Mouse (Mus musculus): ENCODE results near the gene Cdc34b. TPM values are rescaled to one million over a fixed set of nuclear protein-coding genes. Genes with fewer than 3 reads are reported as not detected.
"Not testable (repeated sequence)": the region's sequence is repeated elsewhere in the genome, so short reads cannot be mapped to it uniquely, and the experiment has no call there.

Cdc34b gene
- polyA plus RNA-seq (2012; rRNA removed), result 0.13 and 0.26 TPM in 2 replicates

- no peak for DNase-seq (ENCODE audit: extremely low spot score in 1 of 2, low spot score in 1 of 2)
Observed at GRCm38 (mm10) chr11:94741732-94742272, at the start of gene Cdc34b. Gene Cdc34b, plus strand, starts transcription at chr11:94741782.

GRCm38 (mm10) chr11:94692502-94692901 lies 49.1 kb upstream of the Cdc34b start:
- DNase-seq (ENCODE audit: extremely low spot score in 1 of 2, low spot score in 1 of 2), result not testable (repeated sequence)

GRCm38 (mm10) chr11:94695508-94695907 lies 46.1 kb upstream of the Cdc34b start:
- no peak for DNase-seq (ENCODE audit: extremely low spot score in 1 of 2, low spot score in 1 of 2)

GRCm38 (mm10) chr11:94697140-94697539 lies 44.4 kb upstream of the Cdc34b start:
- DNase-seq (ENCODE audit: extremely low spot score in 1 of 2, low spot score in 1 of 2), result no peak

- DNase-seq (ENCODE audit: extremely low spot score in 1 of 2, low spot score in 1 of 2), result no peak
Observed at GRCm38 (mm10) chr11:94697703-94698464, 43.7 kb upstream of the Cdc34b start.

- DNase-seq (ENCODE audit: extremely low spot score in 1 of 2, low spot score in 1 of 2), result no peak
Observed at GRCm38 (mm10) chr11:94699399-94699798, 42.2 kb upstream of the Cdc34b start.

GRCm38 (mm10) chr11:94701401-94702215 lies 40.0 kb upstream of the Cdc34b start:
- DNase-seq (ENCODE audit: extremely low spot score in 1 of 2, low spot score in 1 of 2), result no peak

GRCm38 (mm10) chr11:94702216-94702610 lies 39.4 kb upstream of the Cdc34b start:
- no peak for DNase-seq (ENCODE audit: extremely low spot score in 1 of 2, low spot score in 1 of 2)

GRCm38 (mm10) chr11:94704020-94704419 lies 37.6 kb upstream of the Cdc34b start:
- DNase-seq (ENCODE audit: extremely low spot score in 1 of 2, low spot score in 1 of 2), result no peak

GRCm38 (mm10) chr11:94704472-94704871 lies 37.1 kb upstream of the Cdc34b start, which contains the start of gene Gm11541:
Gene Gm11541, minus strand, starts transcription at chr11:94704499.
- DNase-seq (ENCODE audit: extremely low spot score in 1 of 2, low spot score in 1 of 2), result no peak

GRCm38 (mm10) chr11:94713246-94713860 lies 28.2 kb upstream of the Cdc34b start:
- DNase-seq (ENCODE audit: extremely low spot score in 1 of 2, low spot score in 1 of 2), result no peak

GRCm38 (mm10) chr11:94715622-94716021 lies 26.0 kb upstream of the Cdc34b start:
- peak in 1 of 2 experiments; percentile 54 for DNase-seq (ENCODE audit: extremely low spot score in 1 of 2, low spot score in 1 of 2)

- DNase-seq (ENCODE audit: extremely low spot score in 1 of 2, low spot score in 1 of 2), result peak in 1 of 2 experiments; percentile 19
Observed at GRCm38 (mm10) chr11:94716754-94717153, 24.8 kb upstream of the Cdc34b start.

- no peak for DNase-seq (ENCODE audit: extremely low spot score in 1 of 2, low spot score in 1 of 2)
Observed at GRCm38 (mm10) chr11:94717239-94717638, 24.3 kb upstream of the Cdc34b start.

- no peak for DNase-seq (ENCODE audit: extremely low spot score in 1 of 2, low spot score in 1 of 2)
Observed at GRCm38 (mm10) chr11:94718113-94718909, 23.3 kb upstream of the Cdc34b start.

GRCm38 (mm10) chr11:94719216-94719615 lies 22.4 kb upstream of the Cdc34b start:
- no peak for DNase-seq (ENCODE audit: extremely low spot score in 1 of 2, low spot score in 1 of 2)

- peak in 1 of 2 experiments; percentile 17 for DNase-seq (ENCODE audit: extremely low spot score in 1 of 2, low spot score in 1 of 2)
Observed at GRCm38 (mm10) chr11:94727306-94727705, 14.3 kb upstream of the Cdc34b start.

GRCm38 (mm10) chr11:94728545-94728944 lies 13.0 kb upstream of the Cdc34b start:
- DNase-seq (ENCODE audit: extremely low spot score in 1 of 2, low spot score in 1 of 2), result no peak

GRCm38 (mm10) chr11:94729565-94729964 lies 12.0 kb upstream of the Cdc34b start:
- DNase-seq (ENCODE audit: extremely low spot score in 1 of 2, low spot score in 1 of 2), result no peak

GRCm38 (mm10) chr11:94730261-94730660 lies 11.3 kb upstream of the Cdc34b start:
- DNase-seq (ENCODE audit: extremely low spot score in 1 of 2, low spot score in 1 of 2), result peak; percentile 10 to 92
